Mouse (Mus musculus): ENCODE data around the gene Wnk2.
A peak's percentile ranks its signal among the peaks of the same experiment; 100 is the strongest.

The Wnk2 gene

DNA sequence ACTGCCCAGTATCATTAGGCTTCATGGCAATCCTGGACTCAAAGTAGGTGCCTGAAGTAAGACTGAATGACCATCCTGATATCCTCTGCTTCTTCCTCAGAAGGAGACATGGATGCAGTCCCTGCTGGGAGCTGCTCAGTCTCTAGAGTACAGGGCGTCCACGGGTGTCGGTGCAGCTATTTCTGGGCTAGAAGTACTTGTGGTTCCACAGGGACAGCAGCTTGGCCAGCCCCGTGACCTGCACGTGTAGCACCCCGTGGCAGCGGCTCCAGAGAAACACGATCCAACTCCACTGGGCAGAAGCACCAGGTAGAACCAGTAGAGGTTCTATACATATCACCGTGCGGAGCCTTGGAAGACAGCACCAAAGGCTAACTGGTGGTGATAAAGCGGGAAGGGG is 13.3 kb downstream of the Wnk2 start:
- no peak for DNase-seq

DNA sequence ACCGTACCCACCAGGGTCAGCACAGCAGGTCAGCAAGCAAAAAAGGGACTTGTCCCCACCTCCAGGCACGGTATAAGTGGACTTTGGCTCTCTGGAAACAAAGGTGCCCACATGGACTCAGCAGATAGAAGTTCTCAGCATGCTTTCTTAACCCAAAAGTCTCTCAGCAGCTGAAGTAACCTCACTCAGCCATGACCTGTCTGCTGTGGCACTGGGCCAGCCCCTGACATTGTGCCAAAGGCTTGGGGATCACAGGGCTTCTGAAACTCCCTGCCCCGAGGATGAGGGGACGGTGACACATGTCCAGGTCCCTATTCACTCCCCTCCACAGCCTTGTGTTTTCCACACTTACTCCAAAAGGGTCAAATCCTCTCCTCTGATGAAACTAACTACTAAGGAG is 14.7 kb downstream of the Wnk2 start:
- peak; percentile 67 to 77 for DNase-seq

DNA sequence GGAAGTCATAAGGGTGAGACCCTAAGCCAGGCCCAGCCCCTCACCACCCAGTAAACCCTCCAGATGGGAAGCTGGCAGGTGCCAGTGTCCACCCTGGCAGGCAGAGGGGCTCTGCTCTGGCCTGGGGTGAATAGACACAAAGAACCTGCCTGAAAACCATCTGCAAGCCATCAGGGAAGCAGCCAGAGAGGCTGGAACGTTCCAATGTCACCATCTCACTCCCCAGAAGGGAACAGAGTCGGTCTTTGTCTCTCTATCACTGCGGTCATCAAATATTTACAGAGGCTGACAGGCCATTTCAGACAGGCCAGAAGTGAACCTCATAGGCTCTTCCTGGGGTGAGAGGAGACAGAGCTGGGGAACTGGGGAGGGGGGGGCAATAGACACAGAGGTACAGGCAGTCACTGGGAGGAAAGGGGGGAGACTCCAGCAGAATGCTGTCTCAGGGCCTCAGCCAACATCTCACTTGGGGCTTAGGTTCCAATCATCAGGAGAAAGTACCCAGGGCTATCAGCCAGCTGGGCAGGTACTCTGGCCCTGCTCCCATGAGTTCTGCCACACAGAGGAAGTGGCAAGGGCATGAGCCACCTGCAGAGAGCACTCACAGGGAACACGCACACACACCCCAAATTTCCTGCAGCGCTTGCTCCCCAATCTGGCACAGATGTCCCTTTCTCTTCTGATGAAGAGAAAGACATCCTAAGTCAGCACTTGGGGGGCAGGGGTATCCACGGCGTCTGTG is 15.7 kb downstream of the Wnk2 start:
- DNase-seq, result no peak

DNA sequence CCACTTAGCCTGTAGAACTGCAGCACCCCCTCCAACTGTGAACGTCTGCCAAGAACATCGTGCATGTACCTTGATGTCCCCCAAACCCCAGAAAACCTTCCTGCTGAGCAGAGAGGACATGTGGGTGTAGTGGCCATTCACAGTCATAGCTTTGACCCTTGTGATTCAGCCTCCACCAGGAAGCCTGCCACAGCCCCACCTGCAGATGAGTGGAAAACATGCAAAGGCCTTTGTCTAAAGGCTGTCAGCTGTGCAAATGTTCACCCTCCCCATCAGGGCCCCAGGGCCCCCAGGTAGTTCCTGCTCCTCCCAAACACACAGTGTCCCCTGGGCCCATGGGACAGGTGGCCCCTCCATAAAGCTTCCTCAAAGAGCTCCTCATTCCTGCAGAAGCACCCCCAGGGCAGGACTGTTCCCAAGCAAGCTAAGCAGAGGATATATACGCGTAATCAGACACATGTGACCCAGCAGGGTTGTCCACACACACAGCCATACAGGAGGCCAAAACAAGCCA is 16.4 kb downstream of the Wnk2 start:
- no peak for DNase-seq

DNA sequence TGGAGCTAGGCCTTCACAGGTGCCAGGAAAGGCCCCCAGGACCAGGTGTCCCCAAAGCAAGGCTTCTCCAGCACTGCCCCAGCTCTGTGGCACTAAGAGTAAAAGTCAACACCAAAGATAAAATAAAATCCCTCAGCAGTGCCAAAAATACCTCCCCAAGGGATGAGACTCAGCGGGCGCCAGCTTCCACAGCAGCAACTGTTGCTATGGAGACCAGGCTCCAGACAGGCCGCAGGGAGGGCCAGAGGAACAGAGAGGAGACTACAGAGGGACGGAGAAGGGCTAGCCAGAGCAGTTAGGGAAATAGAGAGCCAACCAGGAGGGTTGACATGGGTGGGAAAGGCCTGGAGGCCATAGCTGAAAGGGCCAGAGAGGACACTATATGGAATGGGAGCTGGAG is 18.0 kb downstream of the Wnk2 start:
- DNase-seq, result no peak

DNA sequence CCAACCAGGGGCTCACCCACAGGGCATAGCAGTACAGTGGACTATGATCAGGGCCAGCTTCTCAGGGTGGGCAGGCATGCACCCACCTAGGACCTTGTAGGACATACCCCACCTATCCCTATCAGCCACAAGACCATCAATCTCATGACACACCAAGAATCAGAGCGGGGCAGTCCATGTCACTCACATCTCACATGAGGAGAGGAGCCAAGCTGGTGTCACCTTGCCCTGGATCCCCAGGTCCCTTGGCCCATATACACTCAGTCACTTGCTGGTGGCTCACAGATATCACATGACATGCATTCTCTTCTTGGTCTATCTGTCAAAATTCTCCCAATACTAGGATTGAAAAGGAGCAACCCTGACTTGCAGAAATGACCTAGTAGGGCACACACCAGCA is 18.7 kb downstream of the Wnk2 start:
- DNase-seq, result no peak

DNA sequence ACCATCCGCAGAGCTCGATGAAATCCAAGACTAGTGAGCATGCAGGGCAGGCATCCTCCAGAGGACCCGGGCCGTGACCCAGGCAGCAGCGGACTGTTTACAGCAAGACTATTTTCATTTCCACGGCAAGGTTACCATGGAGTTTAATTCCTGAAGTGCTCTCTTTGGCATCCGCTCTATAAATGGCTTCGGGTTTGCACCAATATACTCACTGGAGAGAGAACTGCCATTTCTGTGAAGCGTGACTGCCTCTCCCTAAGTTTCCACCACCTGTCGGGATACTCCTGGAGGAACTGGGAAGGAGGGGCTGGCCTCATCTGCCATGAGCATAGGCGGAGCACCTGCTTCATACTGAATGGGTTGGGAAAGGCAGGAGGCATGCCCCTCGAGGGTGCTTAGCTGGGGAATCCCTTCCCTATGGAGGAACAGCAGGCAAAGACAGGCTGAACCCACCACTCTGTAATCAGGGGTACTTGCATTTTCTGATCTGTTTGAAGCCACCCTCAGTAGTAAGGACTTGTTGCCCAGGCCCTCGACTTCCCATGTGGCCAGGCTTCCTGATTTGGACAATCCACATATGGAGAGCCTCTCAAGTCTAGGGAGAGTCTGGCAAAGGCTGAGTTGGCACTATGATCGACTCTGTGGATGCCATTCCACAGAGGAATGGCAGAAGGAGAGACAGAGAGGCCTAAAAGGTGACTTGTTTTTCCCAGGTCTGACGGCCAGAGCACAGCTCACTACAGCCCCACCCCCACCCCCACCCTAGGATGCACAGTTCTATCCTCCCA is 19.8 kb downstream of the Wnk2 start:
- DNase-seq, result peak in 1 of 2 experiments; percentile 45

DNA sequence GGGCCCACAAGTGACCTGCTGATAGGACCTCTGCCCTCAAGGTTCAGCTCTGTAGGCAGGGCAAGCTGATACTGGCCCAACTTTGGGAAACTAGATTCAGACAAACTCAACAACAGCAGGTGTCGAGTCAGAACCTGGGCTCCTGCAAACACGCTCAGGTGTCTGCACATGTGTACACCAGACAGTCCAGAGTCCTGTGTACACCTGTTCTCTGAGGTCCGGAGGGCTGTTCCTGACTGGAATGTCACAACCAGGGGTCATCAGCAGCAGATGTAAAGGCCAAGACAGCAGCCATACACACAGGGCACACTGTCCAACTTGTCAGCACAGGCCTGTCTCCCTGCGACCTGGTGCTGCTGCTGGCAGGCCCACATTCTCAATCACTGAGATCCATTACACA is 25.7 kb downstream of the Wnk2 start:
- no peak for DNase-seq

DNA sequence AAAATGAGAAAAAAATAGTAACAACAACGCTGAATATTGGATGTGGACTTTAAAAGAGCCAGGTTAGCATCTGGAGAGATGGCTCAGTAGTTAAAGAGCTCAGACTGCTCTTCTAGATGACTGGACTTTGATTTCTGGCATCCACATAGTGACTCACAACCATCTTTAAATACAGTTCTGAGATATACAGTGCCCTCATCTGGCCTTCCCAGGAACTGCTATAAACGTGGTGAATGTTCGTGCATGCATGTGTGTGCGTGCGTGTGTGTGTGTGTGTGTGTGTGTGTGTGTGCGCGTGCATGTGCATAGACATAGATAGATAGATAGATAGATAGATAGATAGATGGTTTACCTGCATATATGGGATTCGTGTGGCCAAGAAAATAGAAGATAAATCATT is 30.3 kb downstream of the Wnk2 start:
- DNase-seq, result no peak

DNA sequence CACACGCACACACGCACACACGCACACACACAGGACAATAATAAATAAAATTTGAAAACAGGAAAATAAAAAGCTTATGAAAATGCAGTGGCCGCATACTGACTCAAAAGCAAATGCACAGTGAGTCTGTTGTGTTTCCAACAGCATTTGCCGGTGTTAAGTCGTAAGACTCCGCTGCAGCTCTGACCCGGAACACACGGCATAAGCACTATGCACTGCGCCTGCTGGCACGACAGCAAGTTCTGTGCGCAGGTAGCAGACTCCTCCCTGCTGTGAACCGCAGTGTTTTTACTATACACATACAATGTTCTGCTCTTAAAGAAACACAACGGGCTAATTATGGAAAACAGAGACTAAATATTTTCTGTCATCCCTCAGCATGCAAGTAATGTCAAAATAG is 32.9 kb downstream of the Wnk2 start:
- no peak for DNase-seq

DNA sequence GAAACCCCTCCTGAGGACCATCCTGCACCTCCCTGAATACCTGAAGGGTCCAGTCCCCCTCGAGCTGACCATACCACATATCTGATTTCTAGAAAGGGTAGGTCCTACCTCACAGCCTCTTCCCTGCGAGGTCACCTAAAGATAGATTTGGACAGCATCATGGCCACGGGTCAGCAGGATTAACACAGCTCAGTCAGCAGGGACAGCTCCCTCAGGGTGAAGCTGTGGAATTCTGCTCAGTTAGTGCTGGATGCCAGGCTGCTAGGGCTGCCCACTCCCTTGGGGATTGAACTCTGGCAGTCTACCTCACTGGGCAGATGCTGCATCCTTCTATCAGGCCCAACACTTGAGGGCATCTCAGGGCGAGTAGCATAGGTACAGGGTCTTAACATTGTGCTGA is 33.7 kb downstream of the Wnk2 start:
- DNase-seq, result no peak

DNA sequence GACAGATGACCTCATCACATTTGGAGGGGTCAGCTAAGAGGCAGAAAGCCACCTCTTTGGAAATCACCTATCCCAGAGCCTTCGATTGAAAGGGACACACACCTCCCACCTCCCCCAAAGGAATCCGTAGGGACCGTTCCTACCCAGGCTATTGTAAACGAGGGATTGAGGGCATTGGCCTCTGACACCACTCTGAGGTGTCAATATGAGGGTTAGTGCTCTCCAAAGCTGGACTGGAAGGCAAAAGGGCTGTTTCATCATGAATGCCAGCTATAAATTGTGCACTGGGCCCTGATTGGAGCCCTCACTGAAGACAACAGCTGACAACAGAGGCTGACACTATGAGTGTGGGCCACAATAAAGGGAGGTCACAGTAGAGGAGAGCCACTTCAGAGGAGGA is 34.5 kb downstream of the Wnk2 start:
- DNase-seq, result no peak

DNA sequence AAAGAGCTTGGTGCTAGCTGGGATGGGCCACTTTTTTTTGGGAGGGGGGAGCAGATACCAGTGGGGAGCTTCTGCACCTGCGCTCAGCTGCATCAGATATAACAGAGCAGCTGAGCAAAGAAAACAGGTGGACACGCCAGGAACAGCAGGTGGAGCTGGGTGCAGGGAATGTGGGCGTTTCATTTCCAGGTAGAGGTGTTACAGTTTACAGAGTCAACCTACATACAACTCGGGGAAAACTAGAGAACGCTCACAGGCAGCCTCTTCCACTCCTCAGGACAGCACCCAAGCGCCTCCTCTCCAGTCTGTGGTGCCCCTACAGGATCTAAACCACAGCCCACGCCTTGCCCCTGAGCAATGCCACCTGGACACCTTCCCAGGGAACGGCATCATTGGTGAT is 35.2 kb downstream of the Wnk2 start:
- DNase-seq, result no peak

DNA sequence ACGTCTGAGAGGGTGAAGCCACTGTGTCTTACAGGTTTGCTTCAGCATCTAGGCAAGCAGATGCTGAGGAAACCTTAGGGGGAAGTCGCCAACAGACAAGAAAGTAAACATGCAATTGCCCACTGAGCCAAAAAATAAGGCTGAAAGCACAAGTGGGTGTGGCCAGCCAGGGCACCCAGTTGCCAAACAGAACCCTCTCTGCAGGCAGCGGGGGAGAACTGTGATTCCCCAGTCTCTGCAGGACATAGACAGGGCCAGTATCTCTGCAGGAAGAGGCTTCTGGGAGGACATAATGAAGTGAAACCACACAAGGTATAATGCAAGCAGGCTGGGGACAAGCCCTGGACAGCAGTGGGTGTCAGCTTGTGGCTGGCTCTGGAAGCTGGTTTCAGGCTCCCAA is 38.1 kb downstream of the Wnk2 start:
- no peak for DNase-seq

DNA sequence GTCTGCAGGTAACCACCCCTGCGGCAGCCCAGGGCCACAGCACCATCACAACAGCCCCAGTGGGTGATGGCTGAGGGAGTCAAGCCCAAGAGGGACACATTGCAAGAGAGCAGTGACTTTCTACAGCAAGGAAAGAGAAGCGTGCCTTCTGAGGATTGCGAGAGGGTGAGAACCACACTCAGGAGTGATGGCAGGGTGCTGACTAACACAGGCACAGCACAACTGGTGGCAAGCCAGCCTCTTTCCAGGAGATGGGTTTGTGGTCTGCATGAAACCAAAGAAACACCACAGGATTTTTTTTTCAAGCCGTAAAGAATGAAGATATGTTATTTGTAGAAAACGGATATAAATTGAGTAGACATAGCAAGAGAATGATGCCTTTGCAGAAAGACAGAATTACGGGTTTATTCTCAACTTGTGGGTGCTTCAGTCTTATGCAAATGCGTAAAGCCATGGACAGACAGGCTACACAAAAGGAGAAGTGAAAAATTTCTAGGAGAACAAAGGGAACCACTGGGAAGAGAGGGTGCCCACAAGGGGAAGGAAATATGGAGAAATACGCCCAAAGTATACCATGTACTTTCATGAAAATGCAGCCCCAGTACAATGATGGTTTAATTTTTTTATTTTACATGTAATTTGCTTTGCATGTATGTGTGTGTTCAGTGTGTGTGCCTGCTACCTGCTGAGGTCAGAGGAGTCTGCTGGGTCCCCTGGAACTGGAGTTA is 39.5 kb downstream of the Wnk2 start:
- DNase-seq, result no peak

DNA sequence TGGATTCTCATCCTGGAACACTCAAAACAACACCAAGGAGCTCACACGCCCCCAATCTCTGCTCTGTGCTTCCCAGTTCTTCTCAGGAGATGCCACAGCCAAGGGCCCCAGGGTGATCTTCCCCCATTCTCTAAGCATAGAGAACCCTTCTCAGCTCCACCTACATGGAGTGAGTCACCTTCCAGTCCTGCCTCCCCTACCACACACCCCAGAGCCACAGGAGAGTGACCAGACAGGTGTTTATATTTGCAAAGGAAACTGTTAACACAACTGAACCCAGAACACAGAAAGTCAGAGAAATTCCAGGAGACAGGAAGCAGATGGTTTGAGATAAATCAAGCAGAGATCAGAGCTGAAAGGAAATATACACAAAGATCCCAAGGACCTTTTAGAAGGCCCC is 43.9 kb downstream of the Wnk2 start:
- DNase-seq, result no peak

DNA sequence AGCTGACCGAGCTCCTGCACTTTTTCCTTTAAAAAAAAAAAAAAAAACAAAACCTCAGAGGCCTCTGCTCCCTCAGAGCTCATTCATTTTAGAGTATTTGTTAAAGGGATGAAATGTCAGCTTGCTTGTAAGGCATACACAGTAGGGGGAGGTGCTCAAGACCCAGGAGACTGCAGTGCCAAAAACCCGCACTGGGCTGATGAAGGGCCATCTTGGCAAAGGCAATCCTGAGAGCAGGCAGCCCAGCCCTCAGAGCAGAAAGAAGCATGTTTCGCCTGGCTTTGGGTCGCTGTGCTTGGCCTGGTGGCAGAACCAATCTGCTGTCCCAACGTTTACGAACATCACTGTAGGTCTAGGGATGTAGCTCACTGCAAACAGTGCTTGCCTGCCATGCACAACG is 44.6 kb downstream of the Wnk2 start:
- DNase-seq, result no peak

DNA sequence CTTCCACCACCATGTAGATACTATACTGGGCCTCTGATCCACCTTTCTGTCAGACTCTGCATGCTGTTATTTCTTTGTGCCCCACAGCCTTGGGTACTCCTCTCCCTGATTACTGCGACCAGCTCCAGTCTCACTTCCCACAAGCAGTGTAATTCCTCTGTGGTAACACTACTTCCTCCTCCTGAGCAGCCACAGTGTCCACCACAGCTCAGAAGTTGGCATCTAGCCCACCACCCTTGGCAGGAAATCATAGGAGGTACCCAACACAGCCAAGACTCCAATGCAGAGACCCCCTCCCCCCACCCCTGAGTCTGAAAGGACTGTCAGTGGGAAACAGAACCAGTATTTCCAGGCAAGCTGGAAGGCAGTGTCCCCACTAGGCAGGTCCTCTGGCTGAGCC is 47.4 kb downstream of the Wnk2 start:
- DNase-seq, result peak; percentile 58 to 71

DNA sequence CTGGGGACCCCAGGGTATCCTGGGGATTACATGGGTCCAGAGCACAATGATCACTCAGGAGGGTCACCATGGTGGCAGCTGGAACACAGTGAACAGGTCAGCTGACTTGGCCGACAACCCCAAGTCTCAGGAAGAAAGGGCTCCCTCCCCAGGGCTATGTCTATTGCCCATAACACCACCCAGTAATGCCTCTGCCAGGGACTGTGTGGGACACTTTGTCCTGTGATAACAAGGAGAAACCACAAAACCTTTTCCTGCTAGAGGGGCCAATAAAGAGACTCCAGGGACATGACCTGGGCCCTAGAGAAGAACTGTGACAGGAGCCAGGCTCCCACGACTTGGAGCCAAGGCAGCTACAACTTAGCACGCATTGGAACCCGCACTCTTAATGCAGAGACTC is 51.0 kb downstream of the Wnk2 start:
- DNase-seq, result no peak

DNA sequence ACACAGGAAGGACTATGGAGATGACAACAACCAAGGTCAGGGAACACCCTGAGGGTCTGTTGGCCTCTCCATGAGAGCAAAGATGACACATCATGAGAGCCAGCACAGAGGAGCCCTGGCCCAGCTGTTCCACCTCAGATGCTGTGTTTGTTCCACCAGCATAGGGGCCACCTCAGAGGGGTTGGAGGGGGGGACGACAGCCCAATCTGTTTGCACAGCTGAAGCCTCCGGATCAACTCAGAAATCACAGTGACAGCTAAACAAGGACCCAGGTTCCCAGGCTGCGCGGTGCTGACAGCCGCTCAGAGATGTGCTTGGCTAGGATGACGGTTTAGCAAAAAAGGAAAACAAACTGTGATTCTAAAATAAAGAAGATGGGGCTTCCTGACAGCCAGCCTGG is 53.1 kb downstream of the Wnk2 start:
- no peak for DNase-seq

DNA sequence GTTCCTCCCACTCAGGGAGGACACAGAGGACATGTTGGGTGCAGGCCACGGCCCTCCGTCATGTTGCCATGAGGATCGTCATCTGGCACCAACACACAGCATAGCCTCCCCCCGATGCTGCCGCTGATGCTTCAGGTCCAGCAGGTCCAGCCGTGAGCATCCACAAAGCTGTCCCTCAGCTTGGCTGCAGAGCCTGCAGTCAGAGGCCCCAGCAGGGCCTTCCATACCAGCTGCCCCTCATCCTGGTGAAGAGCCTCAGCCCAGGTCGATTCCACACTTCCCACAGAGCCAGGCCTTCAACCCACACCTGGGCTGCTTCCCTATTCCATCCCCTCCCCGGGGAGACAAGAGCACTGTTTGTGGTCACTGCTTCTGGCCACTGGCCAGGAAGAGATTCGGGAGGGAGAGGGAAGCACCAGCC is 54.3 kb downstream of the Wnk2 start:
- peak in 1 of 2 experiments; percentile 13 for DNase-seq

DNA sequence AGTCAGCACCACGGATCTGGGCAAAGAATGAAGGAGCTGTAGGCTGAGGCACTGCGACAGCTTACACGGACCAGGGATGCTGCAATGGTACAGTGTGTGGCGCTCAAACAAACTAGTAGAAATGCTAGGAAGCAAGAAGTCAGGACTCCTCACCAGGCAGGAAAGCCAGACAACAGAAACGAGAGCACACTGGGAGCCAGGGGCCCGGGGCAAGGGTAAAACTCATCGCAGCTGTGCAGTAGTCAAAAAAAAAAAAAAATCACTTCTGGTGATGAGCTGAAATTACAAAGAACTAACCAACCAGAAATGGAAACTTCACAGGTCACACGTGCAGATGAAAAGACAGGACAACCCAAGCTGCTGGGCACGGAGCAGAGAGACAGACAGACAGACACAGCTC is 55.2 kb downstream of the Wnk2 start:
- no peak for DNase-seq

DNA sequence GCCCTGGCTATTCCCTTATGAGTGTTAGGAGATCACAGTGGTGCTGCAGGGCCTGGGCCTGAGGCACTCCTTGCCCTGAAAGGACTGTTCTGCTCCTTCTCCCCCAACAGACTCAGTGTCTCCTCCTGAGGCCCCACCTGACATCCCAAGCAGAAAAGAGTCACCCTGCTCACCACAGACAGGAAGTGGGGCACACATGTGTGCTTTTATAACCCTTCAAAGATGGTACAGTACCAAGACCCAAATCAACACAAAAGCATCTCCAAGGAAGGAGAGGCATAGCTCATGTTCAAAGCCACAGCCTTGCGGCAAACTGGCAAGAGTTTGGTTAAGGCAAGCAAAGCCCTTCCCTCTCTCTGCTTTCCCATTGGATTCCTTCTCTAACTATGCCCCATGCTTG is 57.6 kb downstream of the Wnk2 start:
- no peak for DNase-seq

DNA sequence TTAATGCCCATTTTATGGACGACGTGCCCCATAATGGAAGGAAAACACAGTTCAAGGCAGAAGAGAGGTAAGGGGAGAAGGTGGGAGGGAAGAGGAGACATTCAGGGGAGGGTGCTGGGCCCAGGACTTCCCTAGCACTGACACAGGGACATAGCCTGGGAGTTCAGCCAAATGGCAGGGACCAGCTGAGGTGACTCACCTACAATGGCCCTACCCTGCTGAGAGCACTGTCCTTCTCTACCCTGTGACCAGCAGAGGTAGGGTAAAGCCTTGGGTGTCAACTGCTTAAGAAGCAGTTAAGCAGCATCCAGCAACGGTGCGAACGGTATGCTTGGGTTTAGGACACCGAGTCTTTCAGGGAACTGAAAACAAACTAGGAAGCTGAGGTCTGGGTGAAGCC is 58.9 kb downstream of the Wnk2 start:
- no peak for DNase-seq

All from kidney, postnatal 4 days (tissue).